Mouse (Mus musculus): ENCODE measurements at regions not wholly inside any gene's neighbourhood (a gene's known extent, or its start where the extent isn't known, plus 50 kb on each side); places are given as distances from the start of the nearest gene placed in this dataset.

GRCm38 (mm10) chr13:83252452-83252851 is 251.4 kb upstream of the Mef2c start:
- DNase-seq, result no peak

GRCm38 (mm10) chr13:83266591-83266990 is 237.2 kb upstream of the Mef2c start:
- DNase-seq, result no peak

GRCm38 (mm10) chr13:83268663-83269062 is 235.2 kb upstream of the Mef2c start:
- no peak for DNase-seq

- DNase-seq, result no peak
These were observed 225.1 kb upstream of the Mef2c start for GRCm38 (mm10) chr13:83278695-83279094.

- no peak for DNase-seq
These were observed 196.1 kb upstream of the Mef2c start for GRCm38 (mm10) chr13:83307696-83308095.

GRCm38 (mm10) chr13:83328488-83328887 is 175.3 kb upstream of the Mef2c start:
- no peak for DNase-seq

- DNase-seq, result no peak
These were observed 170.1 kb upstream of the Mef2c start for GRCm38 (mm10) chr13:83333728-83334127.

- DNase-seq, result no peak
These were observed 159.1 kb upstream of the Mef2c start for GRCm38 (mm10) chr13:83344611-83345319.

GRCm38 (mm10) chr13:83355341-83355740 is 148.5 kb upstream of the Mef2c start:
- no peak for DNase-seq

- DNase-seq, result no peak
These were observed 143.3 kb upstream of the Mef2c start for GRCm38 (mm10) chr13:83360529-83360928.

GRCm38 (mm10) chr13:83376097-83376797 is 127.6 kb upstream of the Mef2c start:
- no peak for DNase-seq

GRCm38 (mm10) chr13:83378644-83379043 is 125.2 kb upstream of the Mef2c start:
- no peak for DNase-seq

GRCm38 (mm10) chr13:83382609-83383008 is 121.2 kb upstream of the Mef2c start:
- no peak for DNase-seq

GRCm38 (mm10) chr13:83394773-83395172 is 109.1 kb upstream of the Mef2c start:
- DNase-seq, result no peak

GRCm38 (mm10) chr13:83399381-83399780 is 104.5 kb upstream of the Mef2c start:
- no peak for DNase-seq

- no peak for DNase-seq
These were observed 64.0 kb upstream of the Mef2c start for GRCm38 (mm10) chr13:83439619-83440436.

- DNase-seq, result no peak
These were observed 59.6 kb upstream of the Mef2c start for GRCm38 (mm10) chr13:83444277-83444676.

- no peak for DNase-seq
These were observed 53.0 kb upstream of the Mef2c start for GRCm38 (mm10) chr13:83450820-83451219.

- no peak for DNase-seq
These were observed 50.8 kb upstream of the Mef2c start for GRCm38 (mm10) chr13:83452987-83453386.

Data from gastrocnemius, postnatal 25 days (tissue).